Comparison of ENCODE assay signal across 12 mouse cellular contexts in genomic region chr9:62369172-62369571, GRCm38 (mm10). TPM values are rescaled to one million over a fixed set of nuclear protein-coding genes. Genes with fewer than 3 reads are reported as not detected.
DNase-seq lines count a peak whose midpoint lies in the region; ATAC-seq and TF ChIP-seq lines count a peak whose summit lies in the region.
"Had no signal": no experiment of that assay in that cellular context is flagged by ENCODE, and none has a peak within 500 bp of the region (broad histone marks: within the 10 kb centered on the region; RNA-seq: fewer than 3 reads in every experiment).

No protein-coding gene starts in this region.

- H3K4me2 ChIP-seq in forebrain, embryonic 13.5 days: no peak overlapping the region
- no peak overlapping the region for H3K4me2 ChIP-seq in forebrain, embryonic 12.5 days
- no peak overlapping the region for H3K4me2 ChIP-seq in hindbrain, embryonic 12.5 days (replicated peaks)
- H3K4me2 ChIP-seq in lung, postnatal 0 days (replicated peaks; ENCODE audit: low read depth, low read length): no peak overlapping the region
- H3K4me2 ChIP-seq: heart, embryonic 15.5 days had no signal

- H3K27me3 ChIP-seq in forebrain, embryonic 13.5 days: no peaks in the 10 kb centered on the region
- no peaks in the 10 kb centered on the region for H3K27me3 ChIP-seq in forebrain, embryonic 12.5 days
- H3K27me3 ChIP-seq in hindbrain, embryonic 10.5 days (ENCODE audit: insufficient read depth, poor library complexity, severe bottlenecking): no peaks in the 10 kb centered on the region
- H3K27me3 ChIP-seq in hindbrain, embryonic 12.5 days: no peaks in the 10 kb centered on the region
- no peaks in the 10 kb centered on the region for H3K27me3 ChIP-seq in lung, postnatal 0 days (replicated peaks; ENCODE audit: insufficient read depth, low read length)
- H3K27me3 ChIP-seq: heart, embryonic 15.5 days had no signal

- DNase-seq in adrenal gland, adult (ENCODE audit: inconsistent age in 2 of 2, low spot score in 1 of 2): peak; percentile 15 to 57
- no peak for DNase-seq in adrenal gland, postnatal 36 days
- DNase-seq in hindbrain, embryonic 10.5 days (ENCODE audit: low spot score): no peak
- no peak for DNase-seq in lung, postnatal 0 days (ENCODE audit: low spot score)
- no peak for DNase-seq in lung, postnatal 36 days
- DNase-seq: liver; right cerebral cortex, adult 18-20 months; spleen, adult 18-20 months had no signal

- no peak overlapping the region for H3K4me3 ChIP-seq in forebrain, embryonic 13.5 days
- no peak overlapping the region for H3K4me3 ChIP-seq in forebrain, embryonic 12.5 days (replicated peaks)
- no peak overlapping the region for H3K4me3 ChIP-seq in hindbrain, embryonic 10.5 days
- no peak overlapping the region for H3K4me3 ChIP-seq in hindbrain, embryonic 12.5 days
- no peak overlapping the region for H3K4me3 ChIP-seq in lung, postnatal 0 days (ENCODE audit: low read depth, low read length)
- H3K4me3 ChIP-seq: heart, embryonic 15.5 days had no signal

- 0 out of 2 replicates have a peak overlapping the region, but pooled peaks have one; percentile 1 for H3K27ac ChIP-seq in forebrain, embryonic 13.5 days
- no peak overlapping the region for H3K27ac ChIP-seq in forebrain, embryonic 12.5 days
- 0 out of 2 replicates have a peak overlapping the region, but pooled peaks have one; percentile 3 for H3K27ac ChIP-seq in hindbrain, embryonic 10.5 days
- H3K27ac ChIP-seq in hindbrain, embryonic 12.5 days: no peak overlapping the region
- H3K27ac ChIP-seq in lung, postnatal 0 days (ENCODE audit: low read length): peak overlapping the region; percentile 85

- 83% methylated on average over 6 of the region's 6 CpGs for WGBS in forebrain, embryonic 13.5 days
- WGBS in forebrain, embryonic 12.5 days: 83% methylated on average over 6 of the region's 6 CpGs
- 79% methylated on average over 6 of the region's 6 CpGs for WGBS in hindbrain, embryonic 10.5 days
- WGBS in hindbrain, embryonic 12.5 days: 78% methylated on average over 6 of the region's 6 CpGs
- 63% methylated on average over 6 of the region's 6 CpGs for WGBS in lung, postnatal 0 days

- H3K36me3 ChIP-seq in forebrain, embryonic 13.5 days (ENCODE audit: poor library complexity, severe bottlenecking): peaks cover 30% of the 10 kb centered on the region
- H3K36me3 ChIP-seq in forebrain, embryonic 12.5 days (replicated peaks): peaks cover 34% of the 10 kb centered on the region
- peaks cover 50% of the 10 kb centered on the region for H3K36me3 ChIP-seq in hindbrain, embryonic 10.5 days
- H3K36me3 ChIP-seq in hindbrain, embryonic 12.5 days: peaks cover 21% of the 10 kb centered on the region
- H3K36me3 ChIP-seq in lung, postnatal 0 days (ENCODE audit: insufficient read depth, low read length): no peaks in the 10 kb centered on the region

- no peak for TF ChIP-seq CTCF in lung, postnatal 0 days (IDR thresholded peaks at IDR 0.05)

- H3K9me3 ChIP-seq in forebrain, embryonic 13.5 days (replicated peaks): no peaks in the 10 kb centered on the region
- no peaks in the 10 kb centered on the region for H3K9me3 ChIP-seq in forebrain, embryonic 12.5 days
- no peaks in the 10 kb centered on the region for H3K9me3 ChIP-seq in hindbrain, embryonic 10.5 days
- no peaks in the 10 kb centered on the region for H3K9me3 ChIP-seq in hindbrain, embryonic 12.5 days (replicated peaks)
- H3K9me3 ChIP-seq in lung, postnatal 0 days (ENCODE audit: low read length): no peaks in the 10 kb centered on the region
- H3K9me3 ChIP-seq: heart, embryonic 15.5 days had no signal

- H3K4me1 ChIP-seq in forebrain, embryonic 13.5 days: peaks cover 72% of the 10 kb centered on the region
- H3K4me1 ChIP-seq in forebrain, embryonic 12.5 days: peaks cover 66% of the 10 kb centered on the region
- H3K4me1 ChIP-seq in hindbrain, embryonic 10.5 days (replicated peaks): peaks cover 94% of the 10 kb centered on the region
- peaks cover 87% of the 10 kb centered on the region for H3K4me1 ChIP-seq in hindbrain, embryonic 12.5 days
- peaks cover 62% of the 10 kb centered on the region for H3K4me1 ChIP-seq in lung, postnatal 0 days (ENCODE audit: insufficient read depth, low read depth, low read length)

- no peak for TF ChIP-seq EP300 in lung, postnatal 0 days (IDR thresholded peaks at IDR 0.05)

- H3K9ac ChIP-seq in forebrain, embryonic 13.5 days: no peak overlapping the region
- no peak overlapping the region for H3K9ac ChIP-seq in forebrain, embryonic 12.5 days
- H3K9ac ChIP-seq in hindbrain, embryonic 12.5 days: no peak overlapping the region
- 0 out of 2 replicates have a peak overlapping the region, but pooled peaks have one; percentile 16 for H3K9ac ChIP-seq in lung, postnatal 0 days (replicated peaks; ENCODE audit: low read depth)
- H3K9ac ChIP-seq: heart, embryonic 15.5 days had no signal

- ATAC-seq in forebrain, embryonic 13.5 days: no peak
- ATAC-seq in forebrain, embryonic 12.5 days (ENCODE audit: low FRiP score): no peak
- ATAC-seq in hindbrain, embryonic 12.5 days (ENCODE audit: low FRiP score): no peak
- ATAC-seq in lung, postnatal 0 days: no peak

RNA-seq across cellular contexts. Expression of gene Anp32a, which starts 28.1 kb away (rescaled TPM):
- 100 to 1,000 TPM; 297 to 341 TPM for total RNA-seq in adrenal gland, postnatal 36 days (2021)
- 254 and 256 TPM in 2 replicates for polyA plus RNA-seq in forebrain, embryonic 13.5 days (2015; fragmentation: Nextera tagmentation; extraction: Ambion mirVana)
- polyA plus RNA-seq in forebrain, embryonic 12.5 days (2016; fragmentation: Nextera tagmentation; extraction: Ambion mirVana): 203 and 223 TPM in 2 replicates
- 211 and 251 TPM in 2 replicates for polyA plus RNA-seq in hindbrain, embryonic 10.5 days (2016; fragmentation: Nextera tagmentation; extraction: Ambion mirVana)
- 166 and 171 TPM in 2 replicates for polyA plus RNA-seq in hindbrain, embryonic 12.5 days (2016; fragmentation: Nextera tagmentation; extraction: Ambion mirVana)
- 101 and 141 TPM in 2 replicates for polyA plus RNA-seq in lung, postnatal 0 days (2015; fragmentation: Nextera tagmentation; extraction: Ambion mirVana)

Comparison
In these comparisons a context has a peak if more than half of its experiments do, and no peak if none do; other contexts are left out.
1. DNase-seq: peak in adrenal gland, adult (2 of 2); none in adrenal gland, postnatal 36 days (0 of 2), hindbrain, embryonic 10.5 days (single experiment), lung, postnatal 0 days (single experiment) and lung, postnatal 36 days (single experiment).
2. H3K27ac ChIP-seq: peak in forebrain, embryonic 13.5 days (single experiment), hindbrain, embryonic 10.5 days (single experiment) and lung, postnatal 0 days (single experiment); none in forebrain, embryonic 12.5 days (single experiment) and hindbrain, embryonic 12.5 days (single experiment).